Mouse (Mus musculus): Measurements from ENCODE around the gene Kcns1.

DNA sequence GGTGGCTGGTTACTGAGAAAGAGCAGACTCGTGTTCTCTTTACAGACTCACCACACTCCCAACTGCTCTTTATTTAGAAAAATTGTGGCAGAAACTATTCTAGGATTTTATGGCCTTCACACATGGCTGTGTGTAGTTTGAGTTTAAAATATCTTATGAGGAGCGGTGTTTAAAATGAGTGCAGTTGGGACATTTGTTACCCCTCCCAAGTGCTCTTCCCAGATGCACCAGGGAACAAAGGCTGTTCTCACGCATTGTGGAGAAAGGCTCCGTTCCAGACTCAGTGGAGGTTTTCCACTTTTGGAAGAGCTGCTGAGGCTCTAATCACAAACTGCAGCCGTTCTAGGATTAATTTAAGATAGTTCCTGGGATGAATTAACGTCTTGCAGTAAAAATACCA is 33.2 kb downstream of the Kcns1 start:
- TF ChIP-seq CTCF (IDR thresholded peaks at IDR 0.05; ENCODE audit: low read depth, low read length) (no peak), POLR2A (IDR thresholded peaks at IDR 0.05; ENCODE audit: borderline replicate concordance, low read depth, low read length) (no peak)
